Mouse (Mus musculus): ENCODE measurements around the gene Slc34a2. TPM values are rescaled to one million over a fixed set of nuclear protein-coding genes. Genes with fewer than 3 reads are reported as not detected.
A peak's percentile ranks its signal among the peaks of the same experiment; 100 is the strongest.

The Slc34a2 gene
- total RNA-seq, 2 experiments from 2014 or later: 0.05 TPM; not detected in 1

DNA sequence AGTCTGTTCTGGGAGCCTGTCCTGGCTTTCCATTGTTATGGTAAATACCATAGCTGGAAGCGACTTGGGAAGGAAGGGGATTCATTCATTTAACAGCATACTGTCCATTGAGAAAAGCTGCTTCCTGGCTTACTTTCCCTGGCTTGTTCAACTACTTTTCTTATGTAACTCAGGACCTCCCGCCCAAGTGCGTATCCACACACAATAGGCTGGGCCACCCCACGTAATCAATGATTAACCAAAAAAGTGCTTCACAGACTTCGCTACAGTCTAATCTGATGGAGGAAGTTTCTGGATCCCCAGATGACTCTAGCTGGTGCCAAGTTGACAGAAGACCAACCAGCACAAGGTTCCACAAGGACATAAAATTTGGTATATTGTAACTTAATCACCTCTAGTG, 14.0 kb upstream of the Slc34a2 start:
- intact Hi-C loops (cut with DNase I): no loop called here
- DNase-seq: no peak

DNA sequence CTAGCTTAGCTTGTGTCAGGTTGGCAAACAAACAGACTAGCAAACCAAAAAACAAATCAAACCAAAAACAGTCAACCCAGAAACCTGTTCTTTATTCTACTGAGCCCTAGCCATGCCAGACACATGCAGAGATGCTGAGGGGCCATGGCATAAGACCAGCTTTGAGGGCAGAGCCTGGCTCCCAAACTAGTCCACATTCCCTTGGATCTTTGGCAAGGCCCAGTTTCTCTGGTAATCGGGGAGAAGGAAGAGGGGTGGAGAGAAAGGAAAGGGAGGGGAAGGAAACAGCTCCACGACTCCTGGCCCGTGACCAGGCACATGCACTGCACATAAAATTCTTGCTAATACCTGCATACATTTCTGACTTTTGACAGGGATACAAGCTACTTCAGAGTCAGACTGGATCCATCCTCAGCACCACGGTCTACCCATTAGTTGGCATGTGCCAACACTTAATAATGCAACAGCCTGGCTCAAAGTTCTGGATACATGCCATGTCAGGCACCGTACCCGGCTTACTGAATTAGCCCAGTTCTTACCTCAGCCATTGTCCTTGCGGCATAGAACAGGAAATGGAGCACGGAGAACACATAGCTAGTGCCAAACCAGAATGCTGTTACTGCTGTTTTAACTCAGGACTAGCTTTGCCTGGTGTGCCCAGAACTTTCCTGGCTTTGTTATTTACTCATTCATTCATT, 12.5 kb upstream of the Slc34a2 start:
- no peak for DNase-seq
- intact Hi-C loops (cut with DNase I): no loop called here

DNA sequence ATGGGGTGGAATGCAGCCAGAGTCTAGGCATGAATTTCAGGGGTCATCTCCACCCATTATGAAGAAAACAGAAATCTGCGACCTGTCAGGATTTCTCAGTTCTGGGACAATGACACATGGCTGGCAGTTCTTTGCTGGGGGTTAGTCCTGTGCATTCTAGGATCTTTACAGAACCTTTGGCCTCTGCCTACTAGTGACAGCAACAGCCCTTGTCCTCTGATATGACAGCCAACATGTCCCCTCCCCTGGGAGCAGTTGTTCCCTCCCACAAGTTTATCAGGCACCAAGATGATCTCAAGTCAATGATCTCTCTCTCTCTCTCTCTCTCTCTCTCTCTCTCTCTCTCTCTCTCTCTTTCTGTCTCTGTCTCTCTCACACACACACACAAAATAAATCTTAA, 6.5 kb upstream of the Slc34a2 start:
- intact Hi-C loops (cut with DNase I): no loop called here

DNA sequence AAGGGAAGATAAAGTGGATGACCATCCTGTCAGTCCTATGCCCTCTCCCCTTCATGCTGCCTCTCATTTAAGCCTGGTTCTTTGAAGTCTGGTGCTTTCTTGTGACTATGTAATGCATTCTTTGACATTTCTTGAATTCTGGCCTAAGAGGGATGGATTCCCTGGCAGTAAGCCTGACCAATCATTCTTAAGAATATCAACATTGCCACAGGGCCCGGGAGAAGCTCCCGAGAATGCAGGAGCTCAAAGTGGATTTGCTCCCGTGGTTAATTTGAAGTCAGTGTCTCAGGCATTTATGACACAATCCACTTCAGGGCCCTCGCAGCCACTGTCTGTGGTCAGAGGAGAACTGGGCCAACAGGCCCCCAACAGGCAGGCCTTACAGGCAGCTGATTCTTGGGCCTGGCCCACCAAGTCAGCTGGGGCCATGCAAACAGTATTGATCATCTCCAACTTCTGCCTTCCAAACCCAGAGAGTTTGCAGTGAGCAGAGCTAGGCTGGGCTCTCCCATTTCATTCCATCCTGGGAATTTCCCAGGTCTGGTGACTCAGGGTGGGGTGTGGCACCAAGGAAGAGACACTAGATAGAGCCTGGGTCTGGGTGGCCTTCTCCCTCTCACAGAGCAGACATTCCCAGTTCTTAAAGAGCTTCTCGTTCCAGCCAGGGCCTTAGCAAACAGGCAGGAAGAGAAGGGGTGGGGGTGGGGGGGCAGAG, 4.3 kb downstream of the Slc34a2 start:
- DNase-seq: no peak
- intact Hi-C loops (cut with DNase I): no loop called here

More for the DNA sequence above, 6.5 kb upstream of the Slc34a2 start:
- DNase-seq: no peak

DNA sequence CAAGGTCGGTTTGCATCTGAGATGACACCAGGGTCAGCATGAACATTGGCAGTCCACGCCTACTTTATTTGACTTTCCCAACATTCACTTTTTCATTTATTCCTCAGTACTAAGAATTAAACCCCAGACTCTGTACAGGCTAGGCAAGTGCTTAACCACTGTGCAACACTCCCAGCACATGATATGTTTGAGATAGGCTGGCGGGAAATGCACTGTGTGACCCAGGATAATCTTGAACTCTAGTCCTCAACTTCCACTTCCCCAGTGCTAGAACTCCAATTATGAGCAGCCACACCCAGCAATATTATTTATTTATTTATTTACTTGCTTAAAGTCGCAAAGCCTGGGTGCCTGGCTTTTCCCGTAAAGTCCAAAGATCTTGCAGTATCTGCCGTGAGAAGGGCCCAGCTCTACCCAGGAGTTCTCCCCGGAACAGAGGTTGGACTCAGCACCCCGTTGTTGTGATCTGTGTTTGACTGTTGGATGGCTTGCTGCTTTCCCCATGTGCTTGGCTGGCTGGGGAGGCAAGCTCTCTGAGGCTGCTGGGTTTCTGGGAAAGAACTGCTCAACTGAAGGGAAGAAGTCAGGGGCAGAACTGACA, 5.0 kb downstream of the Slc34a2 start:
- intact Hi-C loops (cut with DNase I): no loop called here

DNA sequence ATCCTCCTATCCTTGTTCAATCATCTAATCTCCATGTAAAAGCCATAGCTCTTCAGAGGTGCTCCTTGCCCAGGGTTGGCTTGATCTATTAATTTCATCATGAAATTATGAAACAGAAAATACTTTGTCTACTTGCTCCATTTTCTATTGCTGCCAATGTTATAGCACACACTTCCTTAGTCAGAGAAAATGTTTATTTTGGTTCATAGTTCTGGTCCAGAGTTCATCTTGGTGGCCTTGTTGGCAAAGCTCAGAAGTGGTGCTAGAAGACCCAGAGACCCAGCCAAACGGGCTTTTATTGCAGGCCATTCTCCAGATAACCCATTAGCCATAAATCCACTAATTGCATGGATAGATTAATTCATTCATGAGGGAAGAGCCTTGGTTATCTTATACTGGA, 5.8 kb downstream of the Slc34a2 start:
- intact Hi-C loops (cut with DNase I): no loop called here
- DNase-seq: no peak

More for the DNA sequence above, 5.0 kb downstream of the Slc34a2 start:
- DNase-seq: no peak

DNA sequence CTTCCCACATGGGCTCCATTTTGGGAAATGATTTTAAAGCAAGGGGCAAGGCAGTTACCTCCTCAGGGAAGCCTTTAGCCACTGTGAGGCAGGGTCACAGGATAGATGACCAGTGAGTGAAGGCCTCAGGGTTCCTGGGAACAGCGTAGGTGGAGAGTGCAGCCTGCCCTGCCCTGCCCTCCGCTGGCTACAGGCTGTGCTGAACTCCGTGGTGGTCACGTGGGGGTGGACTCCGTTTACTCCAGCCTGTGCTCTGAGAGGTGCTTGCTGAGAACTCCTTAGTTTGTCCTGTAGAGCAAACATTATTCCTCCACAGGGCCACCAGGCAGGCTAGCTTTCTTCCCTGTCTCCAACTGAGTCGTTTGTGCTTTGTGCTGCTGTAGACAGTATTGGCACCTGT, 10.1 kb downstream of the Slc34a2 start:
- no peak for DNase-seq

DNA sequence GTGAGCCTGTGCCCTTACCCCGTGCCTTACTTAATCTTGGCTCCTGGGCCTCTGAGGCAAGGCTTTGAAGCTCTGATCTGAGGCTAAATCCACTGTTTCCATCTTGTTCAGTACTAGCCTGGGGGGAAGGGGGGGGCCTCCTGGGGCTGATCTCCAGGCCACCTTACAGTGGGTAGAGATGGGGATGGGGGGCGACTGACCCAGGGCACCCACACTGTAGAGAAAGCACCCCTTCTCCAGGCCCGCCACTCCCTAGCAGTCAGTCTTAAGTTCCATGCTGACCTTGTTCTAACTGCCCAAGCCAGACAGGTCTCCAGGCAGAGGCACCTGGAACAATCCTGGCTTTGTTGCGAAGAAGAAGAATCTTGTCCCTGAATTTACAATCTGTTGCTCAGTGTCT, 10.7 kb downstream of the Slc34a2 start:
- intact Hi-C loops (cut with DNase I): no loop called here
- DNase-seq: no peak

More for the DNA sequence above, 10.1 kb downstream of the Slc34a2 start:
- intact Hi-C loops (cut with DNase I): no loop called here

DNA sequence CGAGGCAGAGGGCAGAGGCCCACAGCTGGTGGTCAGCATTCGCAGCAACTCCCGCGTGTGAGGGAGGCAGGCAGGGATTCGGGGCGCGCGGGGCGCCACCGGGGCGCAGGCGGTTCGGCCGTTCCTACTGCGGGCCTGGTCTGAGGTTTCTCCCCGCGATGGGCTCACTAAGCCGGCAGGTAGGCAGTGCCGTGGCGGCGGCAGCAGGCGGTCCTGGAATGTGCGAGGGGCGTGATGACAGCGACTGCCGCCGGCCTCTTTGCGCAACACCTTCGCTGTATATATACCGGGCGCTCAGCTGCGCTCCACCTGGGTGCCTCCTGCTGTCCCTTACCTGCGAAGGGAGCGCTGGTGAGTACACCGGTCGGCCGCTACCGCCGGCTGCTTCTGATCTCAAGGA, 11.2 kb downstream of the Slc34a2 start:
- no peak for DNase-seq
- intact Hi-C loops (cut with DNase I): no loop called here

DNA sequence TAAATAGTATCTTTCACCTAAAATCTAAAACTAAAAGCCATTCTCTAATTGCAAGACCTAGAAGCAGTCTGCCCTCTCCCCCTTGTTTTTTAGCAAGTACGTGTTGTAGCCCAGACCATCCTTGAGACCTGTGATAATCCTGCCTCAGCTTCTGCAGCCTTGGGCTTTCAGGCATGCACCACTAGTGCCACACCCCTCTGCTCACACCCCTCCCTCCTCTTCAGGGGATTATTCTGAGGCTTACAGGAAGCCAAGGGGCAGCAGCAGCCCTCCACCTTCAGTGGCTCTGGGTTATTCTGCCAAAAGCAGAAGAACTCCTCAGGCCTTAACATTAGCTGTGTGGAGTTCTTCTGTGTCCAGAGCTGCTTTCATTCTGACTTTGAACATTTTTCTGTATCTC, 13.1 kb downstream of the Slc34a2 start:
- intact Hi-C loops (cut with DNase I): no loop called here
- no peak for DNase-seq

DNA sequence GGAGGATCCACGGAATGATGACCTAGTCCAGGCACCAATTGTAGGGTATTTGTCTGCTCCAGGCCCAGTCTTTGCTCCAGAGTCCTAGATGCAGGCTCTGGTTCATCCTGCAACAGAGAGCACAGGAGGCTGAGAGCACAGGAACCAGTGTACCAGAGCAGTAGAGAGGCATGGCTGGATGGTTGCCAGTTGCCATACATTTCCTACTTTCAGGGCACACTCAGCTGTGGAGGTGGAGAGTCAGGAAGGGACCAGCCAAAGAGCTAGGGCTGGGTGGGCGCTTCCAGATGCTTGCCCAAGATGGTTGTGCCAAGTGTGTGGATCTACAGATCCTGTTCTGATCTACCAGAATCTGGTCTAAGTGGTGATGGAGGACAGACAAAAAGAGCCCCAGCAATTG, 15.4 kb downstream of the Slc34a2 start:
- intact Hi-C loops (cut with DNase I): no loop called here

DNA sequence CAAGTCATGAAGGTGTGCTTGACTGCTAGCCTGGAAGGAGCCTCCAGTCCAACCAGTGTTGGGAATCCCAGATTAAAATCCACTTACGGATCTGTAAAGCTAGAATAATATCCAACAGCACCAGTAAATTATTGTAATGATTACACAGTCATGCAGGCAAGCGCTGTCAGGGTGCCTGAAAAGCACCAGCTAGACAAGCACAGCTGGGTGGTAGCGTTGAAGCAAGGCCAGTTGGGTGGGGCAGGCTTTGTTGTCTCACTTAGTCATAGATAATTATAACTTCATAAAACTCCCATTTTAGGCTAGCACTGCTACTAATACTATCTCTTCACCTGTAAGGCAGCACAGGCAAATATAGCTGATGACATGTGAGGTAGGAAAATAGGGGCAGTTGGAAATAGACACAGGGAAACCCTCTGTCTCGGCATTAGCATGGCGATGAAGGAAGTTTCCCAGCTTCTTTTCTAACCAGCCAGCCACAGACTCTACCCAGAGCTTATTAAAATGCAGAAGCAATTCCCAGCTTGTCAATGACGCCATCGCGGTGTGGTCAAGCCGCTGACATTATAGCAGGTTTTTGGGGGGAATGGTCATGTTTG, 23.8 kb downstream of the Slc34a2 start:
- intact Hi-C loops (cut with DNase I): no loop called here

More for the DNA sequence above, 15.4 kb downstream of the Slc34a2 start:
- no peak for DNase-seq

DNA sequence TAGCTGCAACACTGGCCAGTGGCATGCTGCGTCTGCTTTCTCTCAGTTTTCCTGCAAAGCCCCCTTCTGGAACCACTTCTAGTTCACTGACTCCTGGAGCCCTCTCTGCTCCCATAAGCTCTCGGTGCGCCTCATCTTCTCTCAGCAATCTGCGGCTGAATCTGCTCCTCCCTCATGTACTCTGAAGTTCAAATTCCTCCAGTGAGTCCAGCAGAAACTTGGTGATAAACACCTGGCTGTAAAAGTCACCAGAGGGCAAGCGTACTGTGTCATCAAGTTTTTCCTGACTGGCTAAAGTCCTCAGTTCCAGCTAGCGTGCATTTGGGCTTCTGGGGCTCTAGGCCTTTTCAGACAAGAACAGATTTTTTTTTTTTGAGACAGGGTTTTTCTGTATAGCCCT, 36.7 kb downstream of the Slc34a2 start:
- DNase-seq: no peak

More for the DNA sequence above, 23.8 kb downstream of the Slc34a2 start:
- DNase-seq: no peak

DNA sequence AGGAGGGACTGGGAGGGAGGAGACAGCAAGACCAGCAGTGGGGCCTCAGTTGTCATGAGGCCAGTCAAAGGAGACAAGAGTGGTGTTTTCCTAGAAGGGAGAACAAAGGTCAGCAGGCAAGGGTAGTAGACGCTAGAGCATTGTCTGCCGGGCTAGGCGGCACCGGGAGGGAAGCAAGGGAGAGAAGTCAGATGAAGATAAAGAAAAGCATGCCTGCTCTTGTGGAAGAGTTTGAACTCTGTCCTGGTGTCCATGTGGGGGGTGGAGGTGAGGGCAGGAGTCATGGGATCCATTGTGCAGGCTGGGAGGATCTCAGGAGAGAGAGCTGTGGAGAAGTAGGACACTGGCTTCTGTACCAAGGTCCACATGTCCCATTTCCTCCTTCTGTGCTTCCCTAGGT, 40.6 kb downstream of the Slc34a2 start:
- intact Hi-C loops (cut with DNase I): no loop called here
- no peak for DNase-seq

More for the DNA sequence above, 36.7 kb downstream of the Slc34a2 start:
- intact Hi-C loops (cut with DNase I): no loop called here

DNA sequence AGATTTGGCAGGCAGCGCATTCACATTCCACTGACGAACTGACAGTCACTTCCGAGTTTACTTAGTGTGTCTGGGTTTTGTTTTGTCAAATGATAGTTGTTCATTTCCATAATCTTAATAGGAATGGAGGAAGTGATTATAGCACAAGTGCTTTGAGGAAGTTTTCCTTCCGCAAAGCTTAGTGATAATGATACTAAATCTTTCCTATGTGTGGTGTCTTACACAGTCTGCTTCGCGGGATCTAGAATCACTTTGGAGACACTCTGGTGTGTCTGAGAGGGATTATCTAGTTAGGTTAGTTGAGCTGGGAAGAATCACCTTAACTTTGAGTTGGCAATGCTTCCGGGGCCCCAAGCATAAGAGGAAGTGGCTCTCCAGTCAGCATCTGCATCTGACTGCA, 49.6 kb downstream of the Slc34a2 start:
- intact Hi-C loops (cut with DNase I): no loop called here
- no peak for DNase-seq

DNA sequence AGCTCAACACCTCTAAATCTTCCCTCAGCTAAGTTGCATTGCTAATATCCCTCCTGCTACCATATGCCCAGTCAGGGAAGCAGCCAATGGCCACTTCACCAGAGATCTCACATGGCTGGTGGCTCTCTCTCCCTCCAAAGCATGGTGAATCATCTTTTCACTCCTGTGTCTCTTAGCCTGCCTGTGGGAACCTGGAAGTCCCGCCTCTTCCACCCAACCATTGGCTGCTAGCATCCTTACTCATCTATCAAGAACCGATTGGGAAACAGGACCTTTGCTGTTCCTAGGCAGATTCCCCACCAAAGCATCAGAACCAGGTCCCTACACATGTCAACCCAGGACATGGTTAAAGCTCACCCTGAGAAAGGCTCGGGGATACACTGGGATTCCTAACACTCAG, 53.5 kb downstream of the Slc34a2 start:
- DNase-seq: no peak
- intact Hi-C loops (cut with DNase I): no loop called here

DNA sequence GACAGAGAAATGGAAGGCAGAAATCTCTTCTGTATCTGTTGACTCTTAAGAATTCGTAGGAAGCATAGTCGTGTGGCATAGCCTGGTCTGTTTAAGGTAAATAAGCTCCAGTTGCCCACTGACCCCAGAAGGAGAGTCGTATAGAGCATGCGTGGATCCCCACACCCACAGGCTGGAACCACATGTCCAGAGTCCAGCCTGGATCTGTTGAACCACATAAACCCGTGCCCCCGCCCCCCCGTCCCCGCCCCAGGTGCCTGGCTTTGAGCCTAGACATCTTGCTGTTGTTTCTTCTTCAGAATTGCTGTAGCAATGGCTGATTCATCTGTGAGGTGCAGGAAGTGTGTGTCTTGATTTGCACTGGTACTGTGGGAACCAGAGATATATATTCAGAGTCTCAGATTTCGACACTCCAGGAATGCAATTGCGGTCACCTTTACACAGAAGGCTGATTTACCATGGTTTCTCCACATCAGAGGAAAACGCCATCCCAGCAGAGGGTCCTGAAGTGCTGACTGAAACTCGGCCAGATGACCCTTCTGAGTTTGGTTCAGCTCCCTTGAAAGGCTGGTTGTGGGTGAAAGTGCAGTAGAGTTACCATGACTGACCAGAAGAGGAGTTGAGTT, 64.1 kb downstream of the Slc34a2 start:
- intact Hi-C loops (cut with DNase I): no loop called here

DNA sequence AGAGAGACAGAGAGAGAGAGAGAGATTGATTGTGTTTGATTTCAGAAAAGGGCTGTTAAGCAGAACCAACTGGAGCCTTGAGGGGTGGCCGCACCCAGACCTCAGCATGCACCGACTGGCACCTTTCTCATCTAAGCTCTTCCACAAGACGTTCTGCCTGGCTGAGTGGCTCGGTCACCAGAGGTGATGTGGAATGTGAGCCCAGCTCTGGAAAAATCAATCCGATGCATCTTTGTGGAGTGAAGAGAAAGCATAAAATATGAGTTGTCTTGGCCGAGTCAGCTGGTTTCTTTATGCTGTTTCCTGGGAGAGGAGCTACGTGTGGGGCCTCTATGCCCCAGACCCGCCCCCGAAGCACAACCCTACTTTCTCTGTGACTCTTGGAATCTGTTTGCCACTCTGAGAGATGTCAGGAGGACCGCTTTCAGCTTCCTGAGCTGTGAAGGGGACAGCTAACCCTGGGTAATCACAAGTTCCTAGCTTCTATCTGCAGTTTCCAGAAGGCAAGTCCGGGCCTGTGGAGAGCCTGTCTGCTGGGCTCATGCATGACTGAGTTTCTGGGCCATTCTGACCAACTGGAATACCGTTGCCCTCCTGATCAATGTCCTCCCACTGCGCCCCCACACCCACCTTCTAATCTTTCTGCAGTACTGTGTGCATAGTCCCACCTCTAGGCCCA, 66.4 kb downstream of the Slc34a2 start:
- intact Hi-C loops (cut with DNase I): no loop called here
- DNase-seq: no peak

More for the DNA sequence above, 64.1 kb downstream of the Slc34a2 start:
- DNase-seq: no peak

DNA sequence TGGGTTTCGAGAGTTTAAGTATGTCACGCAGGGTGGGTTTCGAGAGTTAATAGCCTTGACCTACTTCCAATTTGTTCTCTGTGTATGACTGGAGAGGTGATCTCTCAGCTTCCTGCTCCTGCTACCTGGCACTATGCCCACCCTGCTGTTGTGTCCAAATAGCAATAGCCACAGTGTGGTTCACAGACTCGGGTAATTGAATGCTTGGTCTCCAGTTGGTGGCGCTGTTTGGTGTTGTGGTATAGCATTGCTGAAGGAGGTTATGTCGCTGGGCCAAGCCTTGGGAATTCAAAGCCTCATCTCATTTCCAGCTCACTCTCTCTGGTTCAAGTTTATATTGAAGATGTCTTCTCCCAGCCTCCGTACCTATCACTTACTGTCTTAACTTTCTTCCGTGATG, 67.8 kb downstream of the Slc34a2 start:
- DNase-seq: peak; percentile 6 to 38
- intact Hi-C loops (cut with DNase I): no loop called here

DNA sequence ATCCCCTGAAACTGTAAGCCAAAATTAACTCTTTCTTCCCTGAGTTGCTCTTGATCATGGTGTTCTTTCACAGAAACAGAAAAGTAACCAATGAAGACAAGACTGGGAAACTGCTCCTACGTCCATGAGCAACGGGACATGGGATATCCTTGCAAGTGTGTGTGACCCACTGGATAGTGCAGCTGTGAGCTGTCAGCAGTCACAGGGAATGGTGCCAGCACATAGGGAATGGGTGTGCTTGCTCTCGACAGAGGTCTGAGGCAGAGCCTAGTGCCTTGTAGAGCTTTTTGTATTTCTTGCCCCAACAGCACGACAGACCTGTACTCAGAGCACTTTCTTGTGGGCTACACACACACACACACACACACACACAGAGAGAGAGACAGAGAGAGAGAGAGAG, 68.2 kb downstream of the Slc34a2 start:
- no peak for DNase-seq
- intact Hi-C loops (cut with DNase I): no loop called here
